Mouse (Mus musculus): Measurements from ENCODE around the gene Ssbp3. TPM values are rescaled to one million over a fixed set of nuclear protein-coding genes. Genes with fewer than 3 reads are reported as not detected.

Gene Ssbp3
- total and polyA plus RNA-seq, 2 experiments: 12.9 to 36.7 TPM

DNA sequence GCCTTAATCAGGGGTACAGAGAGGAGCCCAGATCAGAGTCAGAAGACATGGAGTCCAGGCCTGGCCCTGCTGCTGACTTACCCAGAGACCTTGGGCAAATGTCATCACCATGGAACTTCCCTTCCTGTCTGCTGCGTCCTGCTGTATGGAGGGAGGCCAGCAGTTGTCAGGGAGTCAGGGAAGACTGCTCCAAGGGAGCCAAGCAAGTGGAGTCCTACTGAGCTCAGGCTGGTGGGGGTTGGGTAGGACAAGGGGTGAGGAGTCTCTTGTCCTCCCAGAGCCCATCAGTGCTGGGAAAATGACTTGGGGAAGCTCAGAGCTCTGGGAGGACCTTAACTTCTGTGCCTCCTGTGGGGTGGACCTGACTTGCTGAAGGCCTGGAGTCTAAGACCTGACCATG, 173.8 kb downstream of the Ssbp3 start:
- H3K79me2 ChIP-seq (ENCODE audit: control insufficient read depth, insufficient read depth, low read length): no peaks in the 10 kb centered on the region
- no peaks in the 10 kb centered on the region for H3K36me3 ChIP-seq (ENCODE audit: control insufficient read depth, insufficient read depth, low read length)
- no peaks in the 10 kb centered on the region for H3K27me3 ChIP-seq (ENCODE audit: control insufficient read depth, insufficient read depth, low read length)
- TF ChIP-seq POLR2A (IDR thresholded peaks at IDR 0.05; ENCODE audit: extremely low read depth, insufficient read depth, low read length) (no peak), CTCF (IDR thresholded peaks at IDR 0.05; ENCODE audit: low read depth, low read length) (no peak)
- H3K9ac ChIP-seq (ENCODE audit: low read depth, low read length): no peak overlapping the region
- no peak for DNase-seq (ENCODE audit: extremely low read depth, low read depth, low spot score)
- no peaks in the 10 kb centered on the region for H3K4me1 ChIP-seq (ENCODE audit: control insufficient read depth, insufficient read depth, low read length)
- no peak overlapping the region for H3K4me3 ChIP-seq (ENCODE audit: insufficient read depth, low read depth, low read length)
- 75% methylated on average over 1 of the region's 1 CpGs for WGBS
- no peak overlapping the region for H3K27ac ChIP-seq (replicated peaks; ENCODE audit: insufficient read depth, low read depth, low read length)

DNA sequence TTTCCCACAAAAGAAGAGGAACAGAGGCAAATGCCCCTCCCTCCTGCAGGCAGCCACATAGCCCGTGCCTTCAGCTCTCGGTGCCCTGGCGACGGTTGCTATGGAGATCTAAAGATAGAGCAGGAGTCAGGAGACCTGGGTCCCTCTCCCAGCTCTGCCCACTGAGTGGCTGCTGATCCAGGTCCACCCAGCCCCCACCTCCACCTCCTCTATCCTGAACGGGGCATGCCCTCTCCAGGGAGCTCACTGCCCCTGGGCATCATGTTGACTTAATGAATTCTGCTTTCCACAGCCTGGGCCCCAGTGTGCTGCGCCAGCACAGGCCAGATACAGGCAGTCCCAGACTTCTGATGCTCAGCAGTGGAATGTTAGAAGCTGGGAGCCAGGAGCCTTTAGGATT, 174.4 kb downstream of the Ssbp3 start:
- no peaks in the 10 kb centered on the region for H3K27me3 ChIP-seq (ENCODE audit: control insufficient read depth, insufficient read depth, low read length)
- H3K4me3 ChIP-seq (ENCODE audit: insufficient read depth, low read depth, low read length): no peak overlapping the region
- WGBS: 86% methylated on average over 6 of the region's 6 CpGs
- no peaks in the 10 kb centered on the region for H3K4me1 ChIP-seq (ENCODE audit: control insufficient read depth, insufficient read depth, low read length)
- H3K36me3 ChIP-seq (ENCODE audit: control insufficient read depth, insufficient read depth, low read length): no peaks in the 10 kb centered on the region
- no peaks in the 10 kb centered on the region for H3K79me2 ChIP-seq (ENCODE audit: control insufficient read depth, insufficient read depth, low read length)
- no peak for DNase-seq (ENCODE audit: extremely low read depth, low read depth, low spot score)
- TF ChIP-seq POLR2A (IDR thresholded peaks at IDR 0.05; ENCODE audit: extremely low read depth, insufficient read depth, low read length) (no peak), CTCF (IDR thresholded peaks at IDR 0.05; ENCODE audit: low read depth, low read length) (no peak)
- H3K27ac ChIP-seq (replicated peaks; ENCODE audit: insufficient read depth, low read depth, low read length): no peak overlapping the region
- H3K9ac ChIP-seq (ENCODE audit: low read depth, low read length): no peak overlapping the region

DNA sequence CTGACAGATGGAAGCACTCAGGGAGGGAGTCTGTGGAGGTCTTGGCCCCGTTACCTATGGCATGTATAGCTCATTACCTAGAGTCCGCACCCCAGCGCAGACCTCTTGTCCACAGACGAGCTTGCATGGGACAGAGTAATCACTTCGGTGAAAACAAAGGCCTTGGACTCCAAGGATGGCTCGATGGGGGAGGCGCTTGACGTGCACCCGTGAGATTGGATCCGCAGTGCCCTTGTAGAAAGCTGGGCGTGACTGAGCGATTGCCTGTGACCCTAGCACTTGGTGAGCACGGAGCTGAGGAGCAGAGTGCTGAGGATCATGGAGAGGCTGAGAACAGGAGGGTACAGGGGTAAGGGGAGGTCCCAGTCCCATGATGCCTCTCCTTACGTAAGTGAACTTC, 181.2 kb downstream of the Ssbp3 start:
- no peaks in the 10 kb centered on the region for H3K27me3 ChIP-seq (ENCODE audit: control insufficient read depth, insufficient read depth, low read length)
- no peak overlapping the region for H3K27ac ChIP-seq (replicated peaks; ENCODE audit: insufficient read depth, low read depth, low read length)
- no peak overlapping the region for H3K9ac ChIP-seq (ENCODE audit: low read depth, low read length)
- TF ChIP-seq CTCF (IDR thresholded peaks at IDR 0.05; ENCODE audit: low read depth, low read length): no peak
- TF ChIP-seq POLR2A (IDR thresholded peaks at IDR 0.05; ENCODE audit: extremely low read depth, insufficient read depth, low read length): no peak
- DNase-seq (ENCODE audit: extremely low read depth, low read depth, low spot score): no peak
- H3K4me3 ChIP-seq (ENCODE audit: insufficient read depth, low read depth, low read length): no peak overlapping the region
- no peaks in the 10 kb centered on the region for H3K36me3 ChIP-seq (ENCODE audit: control insufficient read depth, insufficient read depth, low read length)
- no peaks in the 10 kb centered on the region for H3K4me1 ChIP-seq (ENCODE audit: control insufficient read depth, insufficient read depth, low read length)
- 94% methylated on average over 14 of the region's 14 CpGs for WGBS
- no peaks in the 10 kb centered on the region for H3K79me2 ChIP-seq (ENCODE audit: control insufficient read depth, insufficient read depth, low read length)

DNA sequence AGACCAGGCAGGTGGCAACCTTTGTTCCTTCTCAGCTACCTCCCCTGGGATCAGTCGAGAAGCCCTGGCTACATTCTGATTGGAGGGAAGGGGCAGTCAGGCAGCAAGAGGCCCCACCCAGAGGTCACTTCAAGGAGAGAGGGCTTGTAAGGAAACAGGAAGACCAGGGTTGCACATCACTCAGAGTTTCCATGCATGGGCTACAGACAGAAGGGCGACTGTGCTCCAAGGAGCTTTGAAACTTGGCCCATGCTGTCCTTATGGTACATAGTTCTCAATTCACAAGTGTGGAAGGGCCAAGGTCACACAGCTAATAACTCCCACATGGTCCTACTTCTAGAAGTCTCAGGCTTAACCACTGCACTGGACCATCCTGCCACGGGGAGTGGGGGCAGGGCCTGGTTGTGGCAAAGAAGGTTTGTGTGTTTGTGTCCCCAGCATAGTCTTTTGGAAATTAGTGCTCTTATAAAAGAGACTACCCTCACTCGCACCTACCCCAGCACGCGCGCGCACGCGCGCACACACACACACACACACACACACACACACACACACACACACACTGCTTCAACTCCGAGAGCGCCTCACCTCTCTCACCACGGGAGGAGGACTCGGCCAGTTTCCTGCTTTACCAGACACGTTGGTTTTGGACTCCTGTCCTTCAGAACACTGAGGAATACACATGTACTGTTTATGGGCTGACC, 184.1 kb downstream of the Ssbp3 start:
- no peak overlapping the region for H3K27ac ChIP-seq (replicated peaks; ENCODE audit: insufficient read depth, low read depth, low read length)
- H3K79me2 ChIP-seq (ENCODE audit: control insufficient read depth, insufficient read depth, low read length): no peaks in the 10 kb centered on the region
- no peak for DNase-seq (ENCODE audit: extremely low read depth, low read depth, low spot score)
- no peaks in the 10 kb centered on the region for H3K27me3 ChIP-seq (ENCODE audit: control insufficient read depth, insufficient read depth, low read length)
- no peak overlapping the region for H3K9ac ChIP-seq (ENCODE audit: low read depth, low read length)
- TF ChIP-seq CTCF (IDR thresholded peaks at IDR 0.05; ENCODE audit: low read depth, low read length): no peak
- no peak for TF ChIP-seq POLR2A (IDR thresholded peaks at IDR 0.05; ENCODE audit: extremely low read depth, insufficient read depth, low read length)
- 83% methylated on average over 16 of the region's 16 CpGs for WGBS
- H3K4me1 ChIP-seq (ENCODE audit: control insufficient read depth, insufficient read depth, low read length): no peaks in the 10 kb centered on the region
- no peaks in the 10 kb centered on the region for H3K36me3 ChIP-seq (ENCODE audit: control insufficient read depth, insufficient read depth, low read length)
- H3K4me3 ChIP-seq (ENCODE audit: insufficient read depth, low read depth, low read length): no peak overlapping the region

DNA sequence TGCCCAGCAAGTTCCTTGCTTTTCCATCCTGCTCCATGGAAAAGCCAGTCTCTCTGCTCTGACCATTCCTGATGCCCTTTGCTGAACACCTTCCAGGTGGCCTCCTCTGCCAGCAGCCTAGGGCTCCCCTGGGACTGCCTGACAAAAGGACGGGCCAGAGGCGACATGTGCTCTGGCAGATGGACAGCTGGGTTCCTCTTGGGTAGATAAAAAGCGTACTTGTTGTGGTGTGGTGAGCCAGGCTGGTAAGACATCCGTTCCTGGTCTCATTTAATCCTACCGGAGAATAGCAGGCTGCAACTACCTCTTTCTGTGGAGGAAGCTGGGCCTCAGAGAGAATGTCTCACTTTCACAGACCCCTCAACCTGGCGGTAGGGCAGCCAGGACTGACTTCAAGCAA, 185.5 kb downstream of the Ssbp3 start:
- Histone ChIP-seq H3K79me2 (ENCODE audit: control insufficient read depth, insufficient read depth, low read length) (no peaks in the 10 kb centered on the region), H3K9ac (ENCODE audit: low read depth, low read length) (no peak overlapping the region), H3K4me1 (ENCODE audit: control insufficient read depth, insufficient read depth, low read length) (no peaks in the 10 kb centered on the region), H3K4me3 (ENCODE audit: insufficient read depth, low read depth, low read length) (no peak overlapping the region), H3K36me3 (ENCODE audit: control insufficient read depth, insufficient read depth, low read length) (no peaks in the 10 kb centered on the region), H3K27ac (replicated peaks; ENCODE audit: insufficient read depth, low read depth, low read length) (no peak overlapping the region), H3K27me3 (ENCODE audit: control insufficient read depth, insufficient read depth, low read length) (no peaks in the 10 kb centered on the region)
- no peak for DNase-seq (ENCODE audit: extremely low read depth, low read depth, low spot score)
- TF ChIP-seq POLR2A (IDR thresholded peaks at IDR 0.05; ENCODE audit: extremely low read depth, insufficient read depth, low read length) (no peak), CTCF (IDR thresholded peaks at IDR 0.05; ENCODE audit: low read depth, low read length) (no peak)
- WGBS: 68% methylated on average over 6 of the region's 6 CpGs

DNA sequence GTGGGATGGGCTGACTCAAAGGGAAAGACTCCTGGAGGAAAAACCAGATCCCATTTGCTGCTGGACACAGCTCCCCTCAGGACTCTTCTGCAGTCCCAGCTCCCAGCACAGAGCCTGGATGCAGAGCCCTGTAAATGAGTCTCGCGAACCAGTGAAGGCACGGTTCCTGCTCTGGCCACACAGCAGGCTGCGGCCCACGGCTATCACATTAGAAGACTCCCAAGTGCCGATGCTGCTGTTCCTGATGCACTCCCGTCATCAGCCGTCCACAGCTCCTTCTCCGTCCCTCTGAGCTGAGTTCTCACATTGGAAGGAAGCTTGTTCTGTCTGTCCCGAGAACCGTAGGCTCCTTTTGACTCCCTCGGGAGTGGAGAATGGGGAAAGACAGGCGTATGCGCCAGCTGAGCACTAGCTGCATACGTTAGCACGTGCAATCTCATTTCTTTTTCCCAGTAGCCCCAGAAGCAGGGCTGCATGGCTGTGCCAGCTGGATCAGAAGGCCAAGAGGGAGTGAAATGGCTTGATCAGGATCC, 186.4 kb downstream of the Ssbp3 start, which contains the start of gene Cdcp2:
Gene Cdcp2, plus strand, starts transcription at position 51 of the 533 bp plus-strand sequence.
- no peak within 1 kb of the TSS for H3K4me3 ChIP-seq (ENCODE audit: insufficient read depth, low read depth, low read length)
- no peak for TF ChIP-seq POLR2A (IDR thresholded peaks at IDR 0.05; ENCODE audit: extremely low read depth, insufficient read depth, low read length)
- no peak for TF ChIP-seq CTCF (IDR thresholded peaks at IDR 0.05; ENCODE audit: low read depth, low read length)
- no peak within 1 kb of the TSS for H3K9ac ChIP-seq (ENCODE audit: low read depth, low read length)
- no peaks in the 10 kb centered on the region for H3K4me1 ChIP-seq (ENCODE audit: control insufficient read depth, insufficient read depth, low read length)
- H3K27me3 ChIP-seq (ENCODE audit: control insufficient read depth, insufficient read depth, low read length): no peaks in the 10 kb centered on the region
- H3K79me2 ChIP-seq (ENCODE audit: control insufficient read depth, insufficient read depth, low read length): no peaks in the 10 kb centered on the region
- DNase-seq (ENCODE audit: extremely low read depth, low read depth, low spot score): no peak
- WGBS: 92% methylated on average over 16 of the region's 16 CpGs
- no peaks in the 10 kb centered on the region for H3K36me3 ChIP-seq (ENCODE audit: control insufficient read depth, insufficient read depth, low read length)
- no peak within 1 kb of the TSS for H3K27ac ChIP-seq (replicated peaks; ENCODE audit: insufficient read depth, low read depth, low read length)
